In the genomic region with DNA sequence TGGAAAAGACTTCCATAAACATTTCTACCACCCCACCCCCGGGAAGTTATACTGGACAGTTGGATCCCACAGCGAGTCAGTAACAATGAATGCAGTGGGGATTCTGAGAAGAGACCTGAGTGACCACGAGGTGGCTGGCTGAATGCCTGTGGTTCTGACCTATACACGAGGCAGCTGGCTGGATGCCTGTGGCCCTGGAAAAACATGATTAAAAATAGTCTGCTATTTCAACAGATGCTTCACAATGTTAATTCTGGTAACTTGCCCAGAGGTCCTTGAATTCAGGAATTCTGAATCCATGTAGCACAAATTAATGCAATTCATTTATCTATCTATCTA, we compare ENCODE assay signal across 9 mouse cellular contexts.
DNase-seq lines count a peak whose midpoint lies in the region; ATAC-seq and TF ChIP-seq lines count a peak whose summit lies in the region.
"Had no signal": no experiment of that assay in that cellular context is flagged by ENCODE, and none has a peak within 500 bp of the region (broad histone marks: within the 10 kb centered on the region; RNA-seq: fewer than 3 reads in every experiment).

No protein-coding gene starts in this region.

- TF ChIP-seq POLR2A in myocyte (IDR thresholded peaks at IDR 0.05; ENCODE audit: insufficient read length, low read depth) = no peak

- H3K4me3 ChIP-seq in liver, embryonic 16.5 days (ENCODE audit: low read depth, low read length) = no peak overlapping the region
- no peak overlapping the region for H3K4me3 ChIP-seq in liver, embryonic 12.5 days
- no peak overlapping the region for H3K4me3 ChIP-seq in intestine, embryonic 15.5 days (replicated peaks)
- H3K4me3 ChIP-seq in myocyte = no peak overlapping the region
- no peak overlapping the region for H3K4me3 ChIP-seq in hindbrain, embryonic 13.5 days
- H3K4me3 ChIP-seq: hindbrain, embryonic 15.5 days had no signal

- DNase-seq in cerebellum, postnatal 36 days = peak; percentile 70 to 73
- no peak for DNase-seq in spleen, postnatal 36 days (ENCODE audit: low spot score in 2 of 2)
- no peak for DNase-seq in retina, embryonic 14.5 days (ENCODE audit: low spot score)

- H3K9ac ChIP-seq in liver, embryonic 16.5 days (ENCODE audit: low read depth, low read length) = no peak overlapping the region
- H3K9ac ChIP-seq in liver, embryonic 12.5 days = no peak overlapping the region
- no peak overlapping the region for H3K9ac ChIP-seq in intestine, embryonic 15.5 days
- H3K9ac ChIP-seq in hindbrain, embryonic 13.5 days = no peak overlapping the region
- H3K9ac ChIP-seq: hindbrain, embryonic 15.5 days had no signal

- H3K4me1 ChIP-seq in liver, embryonic 16.5 days (ENCODE audit: control insufficient read depth, low read depth, low read length) = peaks cover 2% of the 10 kb centered on the region
- no peaks in the 10 kb centered on the region for H3K4me1 ChIP-seq in liver, embryonic 12.5 days
- 0 out of 2 replicates have a peak, but pooled peaks cover 5% of the 10 kb centered on the region for H3K4me1 ChIP-seq in intestine, embryonic 15.5 days (replicated peaks)
- H3K4me1 ChIP-seq in hindbrain, embryonic 13.5 days (replicated peaks) = no peaks in the 10 kb centered on the region
- H3K4me1 ChIP-seq: hindbrain, embryonic 15.5 days had no signal

- no peak overlapping the region for H3K27ac ChIP-seq in liver, embryonic 16.5 days (ENCODE audit: low read length)
- H3K27ac ChIP-seq in liver, embryonic 12.5 days = no peak overlapping the region
- H3K27ac ChIP-seq in intestine, embryonic 15.5 days = peak overlapping the region; percentile 46; the same call in 1 of the 2 replicates
- H3K27ac ChIP-seq in hindbrain, embryonic 13.5 days = no peak overlapping the region
- H3K27ac ChIP-seq: hindbrain, embryonic 15.5 days had no signal

- H3K4me2 ChIP-seq in liver, embryonic 16.5 days (ENCODE audit: low read depth, low read length) = no peak overlapping the region
- no peak overlapping the region for H3K4me2 ChIP-seq in liver, embryonic 12.5 days
- no peak overlapping the region for H3K4me2 ChIP-seq in intestine, embryonic 15.5 days (replicated peaks)
- peak overlapping the region; percentile 20 for H3K4me2 ChIP-seq in myocyte (ENCODE audit: low read depth)
- no peak overlapping the region for H3K4me2 ChIP-seq in hindbrain, embryonic 13.5 days
- H3K4me2 ChIP-seq: hindbrain, embryonic 15.5 days had no signal

- WGBS in liver, embryonic 16.5 days (ENCODE audit: insufficient replicate concordance) = 40% methylated on average over 4 of the region's 4 CpGs
- WGBS in liver, embryonic 12.5 days (ENCODE audit: insufficient replicate concordance) = 60% methylated on average over 4 of the region's 4 CpGs
- WGBS in intestine, embryonic 15.5 days = 52% methylated on average over 4 of the region's 4 CpGs
- 70% methylated on average over 4 of the region's 4 CpGs for WGBS in hindbrain, embryonic 13.5 days

- H3K9me3 ChIP-seq in liver, embryonic 16.5 days (replicated peaks; ENCODE audit: control insufficient read depth, low read length) = no peaks in the 10 kb centered on the region
- no peaks in the 10 kb centered on the region for H3K9me3 ChIP-seq in liver, embryonic 12.5 days (replicated peaks)
- H3K9me3 ChIP-seq in intestine, embryonic 15.5 days = no peaks in the 10 kb centered on the region
- no peaks in the 10 kb centered on the region for H3K9me3 ChIP-seq in hindbrain, embryonic 13.5 days
- H3K9me3 ChIP-seq: hindbrain, embryonic 15.5 days had no signal

- peak; percentile 30; the same call in 1 of the 2 replicates for ATAC-seq in liver, embryonic 16.5 days (ENCODE audit: low read depth)
- no peak for ATAC-seq in liver, embryonic 12.5 days
- peak; percentile 52 for ATAC-seq in intestine, embryonic 15.5 days
- no peak for ATAC-seq in hindbrain, embryonic 13.5 days (ENCODE audit: low FRiP score)

- H3K27me3 ChIP-seq in liver, embryonic 16.5 days (ENCODE audit: control insufficient read depth, insufficient read depth, low read depth, low read length) = no peaks in the 10 kb centered on the region
- H3K27me3 ChIP-seq in liver, embryonic 12.5 days (replicated peaks) = no peaks in the 10 kb centered on the region
- H3K27me3 ChIP-seq in intestine, embryonic 15.5 days (replicated peaks) = no peaks in the 10 kb centered on the region
- H3K27me3 ChIP-seq in myocyte (ENCODE audit: control insufficient read depth, insufficient read depth, insufficient read length) = no peaks in the 10 kb centered on the region
- no peaks in the 10 kb centered on the region for H3K27me3 ChIP-seq in hindbrain, embryonic 13.5 days
- H3K27me3 ChIP-seq: hindbrain, embryonic 15.5 days had no signal

- no peak overlapping the region for H3ac ChIP-seq in myocyte (ENCODE audit: control insufficient read depth, insufficient read length)

- no peaks in the 10 kb centered on the region for H3K36me3 ChIP-seq in liver, embryonic 16.5 days (ENCODE audit: control insufficient read depth, insufficient read depth)
- peaks cover 3% of the 10 kb centered on the region; the same call in 1 of the 2 replicates for H3K36me3 ChIP-seq in liver, embryonic 12.5 days
- peaks cover 8% of the 10 kb centered on the region for H3K36me3 ChIP-seq in intestine, embryonic 15.5 days
- H3K36me3 ChIP-seq in myocyte (ENCODE audit: control insufficient read depth, insufficient read depth) = peaks cover 8% of the 10 kb centered on the region
- peaks cover 14% of the 10 kb centered on the region for H3K36me3 ChIP-seq in hindbrain, embryonic 13.5 days
- H3K36me3 ChIP-seq: hindbrain, embryonic 15.5 days had no signal

- peaks cover 6% of the 10 kb centered on the region for H3K79me2 ChIP-seq in myocyte (ENCODE audit: control insufficient read depth, insufficient read depth)

TF ChIP-seq in myocyte, 11 proteins besides CTCF, POLR2A, EP300 and RAD21:
- TF ChIP-seq POLR2AphosphoS2 (IDR thresholded peaks at IDR 0.05; ENCODE audit: insufficient read length, low read depth) = no peak
- peak in 2 of 3 experiments; percentile 47 to 54 for TF ChIP-seq MYOD1 (IDR thresholded peaks at IDR 0.05; ENCODE audit: control insufficient read depth in 1 of 3, insufficient read length in 2 of 3, low read depth in 2 of 3)
- peak; percentile 51 for TF ChIP-seq TCF12 (IDR thresholded peaks at IDR 0.05; ENCODE audit: insufficient read depth, poor library complexity, severe bottlenecking)
- TF ChIP-seq MAX (IDR thresholded peaks at IDR 0.05; ENCODE audit: low read depth) = no peak
- TF ChIP-seq SRF (IDR thresholded peaks at IDR 0.05; ENCODE audit: control insufficient read depth, insufficient read length, low read depth) = no peak
- peak in 2 of 3 experiments; percentile 67 to 78 for TF ChIP-seq MYOG (IDR thresholded peaks at IDR 0.05; ENCODE audit: control insufficient read depth in 1 of 3, insufficient read depth in 1 of 3, insufficient read length in 2 of 3, low read depth in 2 of 3)
- TF ChIP-seq CEBPB (IDR thresholded peaks at IDR 0.05; ENCODE audit: insufficient read depth, poor library complexity, severe bottlenecking) = peak; percentile 34; the same call in 1 of the 2 replicates

Comparison
In these comparisons a context has a peak if more than half of its experiments do, and no peak if none do; other contexts are left out.
1. ATAC-seq: peak in liver, embryonic 16.5 days (single experiment) and intestine, embryonic 15.5 days (single experiment); none in liver, embryonic 12.5 days (single experiment) and hindbrain, embryonic 13.5 days (single experiment).
2. DNase-seq: peak in cerebellum, postnatal 36 days (2 of 2); none in spleen, postnatal 36 days (0 of 2) and retina, embryonic 14.5 days (single experiment).